Mouse (Mus musculus) right cerebral cortex, postnatal 25 days (tissue): ENCODE results near the gene Vps33b.
A peak's percentile ranks its signal among the peaks of the same experiment; 100 is the strongest.

Experiments used
- DNase-seq: peaks from one replicate; pipeline ENCODE4 v3.0.0; 2022

The Vps33b gene

GRCm38 (mm10) chr7:80268897-80269750, at the start of gene Vps33b:
Gene Vps33b (plus strand): TSS chr7:80269649.
- peak; percentile 92 for DNase-seq

GRCm38 (mm10) chr7:80220237-80220797, 49.1 kb upstream of the Vps33b start:
- no peak for DNase-seq

DNA sequence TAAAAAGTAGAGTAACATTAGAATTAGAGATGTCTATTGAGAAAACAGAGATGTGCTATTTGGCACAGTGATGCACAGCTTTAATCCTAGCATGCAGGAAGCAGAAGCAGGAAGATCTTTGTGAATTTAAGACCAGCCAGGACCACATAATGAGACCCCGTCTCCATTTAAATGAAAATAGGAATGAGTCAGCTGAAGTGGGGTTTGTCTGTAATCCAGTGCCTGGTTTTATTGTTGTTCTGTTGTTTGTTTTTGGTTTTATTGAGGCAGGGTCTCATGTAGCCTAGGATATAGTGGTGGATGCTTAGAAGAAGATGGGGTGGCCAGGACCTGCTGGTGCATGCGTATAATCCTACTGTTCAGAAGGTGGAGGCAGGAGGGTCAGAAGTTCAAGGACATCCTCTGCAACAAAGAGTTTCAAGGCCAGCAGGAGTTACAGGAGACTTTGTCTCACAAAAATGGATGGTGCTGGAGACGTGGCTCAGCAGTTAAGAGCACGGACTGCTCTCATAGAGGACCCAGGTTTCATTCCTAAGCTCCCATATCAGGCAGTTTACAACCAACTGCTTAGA, 48.2 kb upstream of the Vps33b start:
- DNase-seq, result no peak

DNA sequence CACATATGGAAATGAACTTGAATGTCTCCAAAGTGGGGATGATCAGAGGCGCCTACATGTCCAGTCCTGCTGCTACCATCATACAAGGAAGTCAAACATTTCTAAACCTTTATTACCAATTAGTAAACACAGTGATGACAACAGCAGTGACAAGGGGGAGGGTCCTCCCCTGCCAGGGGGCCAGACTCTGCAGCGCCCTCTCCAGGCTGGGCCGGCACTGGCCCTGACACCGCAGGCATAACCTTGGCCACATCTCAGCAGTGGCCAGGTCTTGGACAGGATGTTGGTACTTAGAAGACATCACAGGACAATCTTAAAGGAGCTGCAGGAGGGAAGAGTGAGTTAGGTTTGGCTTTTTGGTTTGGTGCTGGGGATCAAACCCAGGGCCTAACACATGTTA, 42.4 kb upstream of the Vps33b start:
- DNase-seq, result no peak

DNA sequence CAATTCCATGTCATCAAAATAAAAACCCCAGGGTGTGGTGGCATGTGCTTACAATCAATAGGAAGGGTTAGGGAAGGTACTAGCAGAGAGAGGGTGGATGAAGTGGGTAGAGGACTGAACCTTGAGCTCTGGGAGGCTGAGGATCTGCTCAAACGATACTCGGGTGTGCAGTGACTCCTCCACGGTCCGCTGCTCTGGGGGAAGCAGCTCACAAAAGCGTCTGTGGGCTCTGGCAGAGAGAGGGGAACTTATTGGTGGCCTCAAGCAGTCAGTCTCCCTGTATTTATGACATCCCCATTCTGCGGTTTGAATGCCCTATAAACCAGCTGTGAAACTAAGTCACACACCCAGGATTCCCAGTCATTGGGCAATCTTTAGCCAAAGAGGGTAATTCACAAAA, 39.3 kb upstream of the Vps33b start:
- DNase-seq, result no peak

DNA sequence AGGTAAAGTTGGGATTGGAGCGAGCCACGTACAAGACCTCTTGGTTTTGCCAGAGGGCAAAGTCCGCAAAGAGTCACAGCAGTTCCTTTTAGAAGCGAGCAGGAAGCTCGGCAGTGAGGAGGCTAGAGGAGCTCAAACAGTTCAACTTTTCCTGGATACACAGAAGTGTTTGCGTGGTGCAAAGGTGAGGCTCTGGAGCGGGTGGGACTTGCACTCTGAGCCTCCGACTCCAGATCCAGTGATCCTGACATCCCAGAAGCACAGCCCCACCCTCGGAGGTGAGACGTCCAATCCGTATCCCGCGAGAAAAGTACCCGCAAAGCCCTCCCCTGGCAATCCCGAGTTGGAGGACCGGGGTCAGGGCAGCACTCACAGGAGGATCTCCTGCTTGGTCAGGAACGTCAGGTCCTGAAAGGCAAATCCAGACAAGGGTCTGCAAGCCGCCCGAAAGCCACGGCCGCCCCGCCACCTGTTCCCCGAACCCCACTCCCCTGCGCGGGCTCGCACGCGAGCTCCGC, 37.4 kb upstream of the Vps33b start:
- DNase-seq, result no peak

DNA sequence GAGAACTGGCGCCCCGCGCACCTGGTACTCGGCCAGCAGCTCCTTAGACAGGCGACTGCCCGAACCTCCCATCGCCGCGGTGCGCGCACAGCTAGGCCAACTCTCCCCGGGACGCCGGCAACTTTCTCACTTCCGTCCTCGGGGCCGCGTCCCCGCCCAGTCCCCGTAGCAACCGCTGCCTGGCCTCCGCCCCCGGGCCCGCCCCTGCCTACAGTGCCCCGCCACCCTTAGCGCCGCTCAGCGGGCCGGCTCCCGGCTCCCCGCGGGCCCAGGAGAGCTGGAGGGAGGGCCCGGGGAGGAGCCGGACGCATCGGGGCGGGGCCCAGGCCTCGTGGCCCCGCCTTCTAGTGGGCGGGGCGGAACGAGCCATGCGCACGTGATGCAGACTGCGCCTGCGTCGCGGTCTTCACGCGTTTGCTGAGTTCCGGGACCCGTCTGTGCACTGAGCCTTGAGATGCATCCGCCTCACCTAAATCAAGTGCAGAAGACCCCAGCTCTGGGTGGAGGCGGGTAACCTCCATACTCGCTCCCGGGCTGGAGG, 36.9 kb upstream of the Vps33b start, which contains the start of the genes Cib1 and Gdpgp1:
Cib1 (minus strand) TSS at position 325 of the 541 bp plus-strand sequence.
Gdpgp1 (plus strand) TSS at position 377 of the 541 bp plus-strand sequence.
- DNase-seq, result peak; percentile 95

- DNase-seq, result no peak
Observed at GRCm38 (mm10) chr7:80233799-80234198, 35.6 kb upstream of the Vps33b start.

- no peak for DNase-seq
Observed at GRCm38 (mm10) chr7:80238542-80238941, 30.9 kb upstream of the Vps33b start.

- no peak for DNase-seq
Observed at GRCm38 (mm10) chr7:80241661-80242060, 27.8 kb upstream of the Vps33b start.

DNA sequence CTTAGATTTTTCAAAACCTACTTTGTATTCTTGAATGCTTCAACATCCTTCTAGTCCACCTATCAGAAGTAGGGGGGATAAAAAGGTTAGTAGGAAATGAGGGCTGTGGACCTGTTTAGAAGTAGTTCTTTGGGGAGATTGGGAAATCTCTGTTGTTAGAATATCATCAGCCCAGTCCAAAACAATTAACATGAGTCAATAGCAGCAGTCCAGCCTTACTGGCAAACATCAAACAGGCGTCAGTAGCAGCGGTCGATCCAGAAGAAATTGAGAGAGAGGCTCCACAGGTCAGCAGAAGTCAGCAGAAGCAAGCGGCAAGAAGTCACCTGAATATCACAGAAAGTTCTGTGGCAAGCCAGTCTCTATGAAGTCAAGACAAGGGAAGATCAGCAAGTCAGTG, 24.6 kb upstream of the Vps33b start:
- no peak for DNase-seq

DNA sequence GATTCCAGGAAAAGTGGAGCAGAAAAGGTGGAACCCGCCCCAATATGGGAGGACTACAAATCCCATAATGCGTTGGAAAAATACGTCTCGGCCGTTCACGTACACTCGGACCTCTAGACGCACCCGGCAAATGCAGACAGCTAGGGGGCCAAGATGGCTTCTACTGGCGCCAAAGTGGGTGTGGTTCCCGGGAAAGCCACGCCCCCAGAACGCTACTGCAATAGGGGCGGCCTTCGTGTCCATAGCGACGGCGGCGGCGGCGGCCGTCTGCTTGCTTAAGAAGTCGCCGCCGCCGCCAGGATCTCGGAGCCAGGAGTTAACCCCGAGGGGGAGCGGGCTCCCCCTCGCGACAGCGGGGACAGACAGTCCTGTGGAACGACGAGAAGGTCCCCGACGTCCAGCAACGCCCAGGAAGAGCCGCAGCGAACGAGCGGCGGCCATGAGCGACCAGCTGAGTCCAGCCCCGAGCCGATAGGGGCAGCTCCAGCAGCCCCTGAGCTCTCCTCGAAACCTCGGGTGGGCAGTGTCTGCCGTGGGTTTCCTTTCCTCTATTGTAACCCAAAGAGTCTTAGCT, 23.2 kb upstream of the Vps33b start, which contains the start of gene Ttll13:
Ttll13 (plus strand) TSS at position 229 of the 574 bp plus-strand sequence.
- DNase-seq, result peak; percentile 94

DNA sequence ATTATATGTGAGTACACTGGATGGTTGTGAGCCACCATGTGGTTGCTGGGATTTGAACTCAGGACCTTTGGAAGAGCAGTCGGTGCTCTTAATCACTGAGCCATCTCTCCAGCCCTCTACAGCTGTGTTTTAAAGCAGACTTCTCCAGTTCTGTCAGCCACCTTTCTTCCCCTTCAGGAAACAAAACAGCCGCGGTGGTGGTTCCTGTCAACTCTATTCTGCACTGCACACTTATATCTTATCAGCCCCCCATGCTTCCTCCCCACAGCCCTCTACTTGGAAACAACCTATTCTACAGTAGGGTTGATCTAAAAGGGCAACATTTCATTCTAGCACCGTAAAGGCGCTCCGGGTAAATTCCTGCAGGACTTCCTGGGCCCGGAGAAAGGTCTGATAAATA, 22.6 kb upstream of the Vps33b start:
- DNase-seq, result no peak

GRCm38 (mm10) chr7:80252437-80252836, 17.0 kb upstream of the Vps33b start:
- DNase-seq, result no peak

- no peak for DNase-seq
Observed at GRCm38 (mm10) chr7:80252886-80253285, 16.6 kb upstream of the Vps33b start.

- no peak for DNase-seq
Observed at GRCm38 (mm10) chr7:80255981-80256380, 13.5 kb upstream of the Vps33b start.

DNA sequence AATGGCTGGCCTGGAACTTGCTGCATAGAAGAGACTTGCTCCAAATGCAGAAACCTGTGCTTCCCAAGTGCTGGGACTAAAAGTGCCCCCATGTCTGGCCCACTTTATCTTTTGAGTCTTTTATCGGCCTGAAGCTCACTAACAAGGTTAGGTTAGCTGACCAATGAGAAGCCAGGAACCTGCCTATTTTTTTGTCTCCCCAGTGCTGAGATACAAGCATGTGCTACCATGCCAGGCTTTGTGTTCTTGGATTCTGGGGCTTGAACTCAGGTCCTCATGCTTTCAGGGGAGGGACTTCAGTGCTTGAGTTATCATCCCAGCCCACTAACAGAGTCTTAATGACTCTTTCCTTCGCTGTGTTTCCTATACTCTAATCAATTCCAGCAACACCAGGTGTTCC, 11.7 kb upstream of the Vps33b start:
- DNase-seq, result no peak

DNA sequence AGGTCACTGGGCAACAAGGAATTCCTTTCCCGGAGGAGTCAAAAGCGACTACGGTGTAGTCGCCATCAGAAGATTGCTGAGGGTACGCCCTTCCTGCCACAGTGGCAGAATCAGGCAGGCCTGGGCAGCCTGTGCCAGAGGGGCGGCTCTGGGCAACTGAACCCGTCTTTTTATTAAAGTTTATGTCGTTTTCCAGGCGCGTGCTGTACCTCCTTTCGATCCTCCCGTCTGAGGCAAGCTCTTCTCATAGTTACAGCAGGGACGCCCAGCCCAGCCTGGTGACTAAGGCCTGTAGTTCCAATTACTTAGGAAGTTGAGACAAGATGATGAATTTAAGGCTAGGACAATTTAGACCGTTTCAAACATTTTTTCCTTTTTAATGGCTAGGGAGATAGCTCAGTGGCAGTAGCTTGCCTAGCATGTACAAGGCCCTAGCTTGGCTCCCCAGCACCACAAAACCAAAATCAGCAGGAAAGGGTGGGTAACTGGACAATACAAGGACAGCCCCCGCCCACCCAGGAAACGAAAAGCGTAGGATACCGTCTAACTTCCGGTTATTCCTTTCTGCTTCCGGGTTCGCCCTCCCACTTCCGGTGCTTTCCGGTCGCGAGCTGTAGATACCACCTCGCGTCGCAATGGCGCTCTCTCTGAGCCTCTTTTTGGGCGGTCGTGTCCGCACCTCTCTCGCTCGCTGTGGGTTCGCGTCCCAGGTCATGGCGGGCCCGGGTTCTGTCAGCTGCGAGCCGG, 8.7 kb upstream of the Vps33b start, which contains the start of gene Ngrn:
Ngrn (plus strand) TSS at position 591 of the 747 bp plus-strand sequence.
- peak; percentile 84 for DNase-seq

GRCm38 (mm10) chr7:80261372-80261990, 8.0 kb upstream of the Vps33b start:
- DNase-seq, result peak; percentile 10

DNA sequence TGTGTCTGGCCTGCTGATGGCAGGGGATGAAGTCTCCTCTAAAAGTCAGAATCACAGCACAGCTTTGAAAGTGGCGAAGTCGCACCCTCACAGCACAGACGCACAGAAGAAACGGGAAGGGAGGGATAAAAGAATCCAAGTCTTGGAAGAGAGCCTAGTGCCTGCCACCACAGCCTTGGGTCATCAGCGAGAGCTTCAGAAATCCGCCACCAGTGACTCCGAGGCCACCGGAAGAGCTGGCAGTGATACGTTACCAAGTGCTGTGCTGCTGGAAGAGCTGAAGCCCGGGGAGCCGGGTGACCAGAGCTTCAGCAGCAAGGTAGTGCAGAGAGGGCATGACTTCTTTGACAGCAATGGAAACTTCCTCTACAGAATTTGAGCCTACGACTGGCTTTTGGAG, 4.8 kb upstream of the Vps33b start:
- no peak for DNase-seq

- DNase-seq, result no peak
Observed at GRCm38 (mm10) chr7:80267764-80268163, 1.7 kb upstream of the Vps33b start.
